Mouse (Mus musculus) heart, postnatal 0 days (tissue): ENCODE data around the gene Psma6. TPM values are rescaled to one million over a fixed set of nuclear protein-coding genes. Genes with fewer than 3 reads are reported as not detected.

Experiments
- ATAC-seq: fragments of 200-750 bp; cut with Nextera tagmentation; 2 replicates; pipeline ENCODE4 v1.8.0; 2017; ENCODE audit warnings: low read depth, moderate number of reproducible peaks, moderate library complexity; ENCODE audit not compliant: insufficient read depth
- DNase-seq: peaks from one replicate; pipeline ENCODE4 v3.0.0-alpha.2; 2016; ENCODE audit warnings: low spot score
- H3K27ac ChIP-seq: fragments of 300-500 bp; sonication (generic); 2 replicates; pipeline ENCODE4 v1.5.1; 2014; ENCODE audit warnings: low read depth, mild to moderate bottlenecking
- H3K27me3 ChIP-seq: fragments of 300-500 bp; sonication (generic); 2 replicates; pipeline ENCODE4 v1.6.1; 2014; ENCODE audit warnings: low read length, mixed read lengths; ENCODE audit not compliant: control insufficient read depth, insufficient read depth
- H3K36me3 ChIP-seq: fragments of 300-500 bp; sonication (generic); replicated peaks from 2 replicates; pipeline ENCODE4 v1.6.1; 2014; ENCODE audit warnings: low read length, mixed read lengths; ENCODE audit not compliant: control insufficient read depth, insufficient read depth
- H3K4me1 ChIP-seq: fragments of 300-500 bp; sonication (generic); 2 replicates; pipeline ENCODE4 v1.6.1; 2014; ENCODE audit warnings: antibody characterized with exemption; ENCODE audit not compliant: control insufficient read depth, insufficient read depth
- H3K4me2 ChIP-seq: fragments of 300-500 bp; sonication (generic); 2 replicates; pipeline ENCODE4 v1.6.1; 2014; ENCODE audit warnings: low read depth, mild to moderate bottlenecking, low read length, moderate library complexity
- H3K4me3 ChIP-seq: fragments of 300-500 bp; sonication (generic); 2 replicates; pipeline ENCODE4 v1.5.1; 2014; ENCODE audit warnings: low read depth, low read length
- H3K9ac ChIP-seq: fragments of 300-500 bp; sonication (generic); replicated peaks from 2 replicates; pipeline ENCODE4 v1.6.1; 2014; ENCODE audit warnings: low read depth, low read length, mixed read lengths
- H3K9me3 ChIP-seq: fragments of 300-500 bp; sonication (generic); replicated peaks from 2 replicates; pipeline ENCODE4 v1.6.1; 2016; ENCODE audit warnings: low read length; ENCODE audit not compliant: control insufficient read depth
- CTCF ChIP-seq: IDR thresholded peaks from 2 replicates; pipeline ENCODE4 v1.5.1; 2016; ENCODE audit warnings: antibody characterized with exemption, control low read depth, low read depth
- EP300 ChIP-seq: IDR thresholded peaks from 2 replicates; pipeline ENCODE4 v1.6.1; 2016; ENCODE audit warnings: antibody characterized with exemption, low read depth
- WGBS: fragments of 180-500 bp; shearing (Covaris S2); extraction: QIAGEN DNeasy Blood & Tissue Kit; methylation state at CpG from one replicate; pipeline ENCODE4 v1.1.7; 2014; 5-methylcytosine and 5-hydroxymethylcytosine counted together
- polyA plus RNA-seq: library from polyadenylated mRNA; unstranded; fragments of >200 nt; fragmentation: Nextera tagmentation; extraction: Ambion mirVana; gene quantifications from 2 replicates; pipeline ENCODE4 v1.2.1, GENCODE M21; 2015
- total RNA-seq: library from RNA; depleted of rRNA; stranded (reverse); fragments of >200 nt; gene quantifications from 2 replicates; pipeline ENCODE4 v1.2.3, GENCODE M21; 2014; ENCODE audit warnings: low replicate concordance

Psma6 gene
- total and polyA plus RNA-seq, 2 experiments from 2014 or later: 75.8 to 383 TPM

- H3K27me3 ChIP-seq: no peaks in the 10 kb centered on the region
- WGBS: 43% methylated on average over 8 of the region's 8 CpGs
- H3K9ac ChIP-seq: no peak overlapping the region
- no peak overlapping the region for H3K4me2 ChIP-seq
- H3K4me1 ChIP-seq: peaks cover 6% of the 10 kb centered on the region
- H3K4me3 ChIP-seq: no peak overlapping the region
- no peak overlapping the region; the same call in 1 of the 2 replicates for H3K27ac ChIP-seq
- H3K36me3 ChIP-seq: no peaks in the 10 kb centered on the region
- TF ChIP-seq CTCF: no peak
- TF ChIP-seq EP300: no peak
- ATAC-seq (no peak), DNase-seq (no peak)
- 0 out of 2 replicates have a peak, but pooled peaks cover 2% of the 10 kb centered on the region for H3K9me3 ChIP-seq
Measured at GRCm38 (mm10) chr12:55433802-55434435, 49.9 kb downstream of the Psma6 start.

GRCm38 (mm10) chr12:55435080-55435479, 51.1 kb downstream of the Psma6 start:
- H3K9me3 ChIP-seq: 0 out of 2 replicates have a peak, but pooled peaks cover 2% of the 10 kb centered on the region
- H3K4me2 ChIP-seq: no peak overlapping the region
- DNase-seq (no peak), ATAC-seq (no peak)
- peaks cover 11% of the 10 kb centered on the region for H3K4me1 ChIP-seq
- H3K36me3 ChIP-seq: no peaks in the 10 kb centered on the region
- 69% methylated on average over 1 of the region's 1 CpGs for WGBS
- TF ChIP-seq CTCF: no peak
- no peak for TF ChIP-seq EP300
- no peak overlapping the region for H3K4me3 ChIP-seq
- H3K27ac ChIP-seq: no peak overlapping the region
- no peak overlapping the region for H3K9ac ChIP-seq
- H3K27me3 ChIP-seq: no peaks in the 10 kb centered on the region

- no peak overlapping the region for H3K4me2 ChIP-seq
- H3K9me3 ChIP-seq: 0 out of 2 replicates have a peak, but pooled peaks cover 2% of the 10 kb centered on the region
- WGBS: 45% methylated on average over 13 of the region's 13 CpGs
- H3K4me1 ChIP-seq: peaks cover 18% of the 10 kb centered on the region
- TF ChIP-seq EP300 (no peak), CTCF (no peak)
- DNase-seq (no peak), ATAC-seq (no peak)
- H3K27me3 ChIP-seq: no peaks in the 10 kb centered on the region
- no peak overlapping the region for H3K4me3 ChIP-seq
- H3K9ac ChIP-seq: no peak overlapping the region
- H3K27ac ChIP-seq: no peak overlapping the region
- H3K36me3 ChIP-seq: no peaks in the 10 kb centered on the region
Measured at GRCm38 (mm10) chr12:55437122-55437826, 53.3 kb downstream of the Psma6 start.

- Histone ChIP-seq H3K4me1 (peaks cover 26% of the 10 kb centered on the region), H3K9ac (no peak overlapping the region), H3K9me3 (0 out of 2 replicates have a peak, but pooled peaks cover under 1% of the 10 kb centered on the region), H3K4me2 (no peak overlapping the region), H3K4me3 (no peak overlapping the region), H3K27me3 (no peaks in the 10 kb centered on the region), H3K36me3 (no peaks in the 10 kb centered on the region), H3K27ac (no peak overlapping the region)
- DNase-seq: no peak
- TF ChIP-seq CTCF (no peak), EP300 (no peak)
- ATAC-seq: no peak
- WGBS: 73% methylated on average over 10 of the region's 10 CpGs
Measured at GRCm38 (mm10) chr12:55438058-55438457, 54.0 kb downstream of the Psma6 start.

DNA sequence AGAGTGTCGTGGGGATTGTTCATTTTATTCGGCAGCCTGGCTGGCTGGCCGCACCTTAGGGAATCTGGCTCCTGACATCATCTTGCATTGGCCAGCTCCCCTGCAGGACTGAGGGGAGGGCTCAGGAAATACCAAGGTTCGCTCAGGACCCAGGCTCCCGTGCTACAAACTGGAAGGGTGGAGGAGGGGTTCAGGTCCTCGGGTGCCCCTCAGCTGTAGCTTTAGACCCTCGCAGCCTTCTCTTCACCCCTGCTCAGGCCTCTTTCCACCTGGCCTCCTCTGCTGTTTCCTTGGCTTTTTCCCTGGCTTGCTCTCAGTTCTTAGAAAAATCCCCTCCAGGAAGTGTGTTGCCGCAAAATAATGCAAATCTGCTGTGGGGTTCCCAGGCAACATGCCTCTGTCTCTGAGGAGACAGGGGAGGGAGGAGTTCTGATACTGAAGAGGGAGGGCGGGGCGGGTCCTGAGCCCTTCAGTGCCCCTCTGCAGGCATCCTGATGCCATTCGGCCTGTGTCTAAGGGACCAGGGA, 54.7 kb downstream of the Psma6 start:
- ATAC-seq (no peak), DNase-seq (no peak)
- Histone ChIP-seq H3K4me2 (peak overlapping the region; percentile 27), H3K36me3 (no peaks in the 10 kb centered on the region), H3K4me3 (no peak overlapping the region), H3K9me3 (no peaks in the 10 kb centered on the region), H3K27me3 (no peaks in the 10 kb centered on the region), H3K9ac (peak overlapping the region; percentile 26; the same call in 1 of the 2 replicates), H3K4me1 (peaks cover 32% of the 10 kb centered on the region), H3K27ac (peak overlapping the region; percentile 47; the same call in 1 of the 2 replicates)
- WGBS: 30% methylated on average over 11 of the region's 11 CpGs
- TF ChIP-seq CTCF (no peak), EP300 (no peak)
